Mouse (Mus musculus) stomach, embryonic 16.5 days (tissue): ENCODE results near the gene Gm17409. TPM values are rescaled to one million over a fixed set of nuclear protein-coding genes. Genes with fewer than 3 reads are reported as not detected.

Source experiments
- ATAC-seq: fragments of 200-750 bp; cut with Nextera tagmentation; 2 replicates; pipeline ENCODE4 v1.8.0; 2017; ENCODE audit warnings: moderate number of reproducible peaks, moderate TSS enrichment; ENCODE audit not compliant: insufficient read depth, low FRiP score
- H3K27ac ChIP-seq: fragments of 300-500 bp; sonication (generic); 2 replicates; pipeline ENCODE4 v1.5.1; 2014; ENCODE audit warnings: low read length
- H3K27me3 ChIP-seq: fragments of 300-500 bp; sonication (generic); 2 replicates; pipeline ENCODE4 v1.6.1; 2014; ENCODE audit warnings: low read length, control low read depth, mixed read lengths; ENCODE audit not compliant: control insufficient read depth, insufficient read depth
- H3K36me3 ChIP-seq: fragments of 300-500 bp; sonication (generic); 2 replicates; pipeline ENCODE4 v1.6.1; 2014; ENCODE audit warnings: low read length; ENCODE audit not compliant: control insufficient read depth, insufficient read depth
- H3K4me1 ChIP-seq: fragments of 300-500 bp; sonication (generic); 2 replicates; pipeline ENCODE4 v1.6.1; 2014; ENCODE audit warnings: low read length, control low read depth, mixed read lengths; ENCODE audit not compliant: control insufficient read depth, insufficient read depth
- H3K4me2 ChIP-seq: fragments of 300-500 bp; sonication (generic); 2 replicates; pipeline ENCODE4 v1.6.1; 2014; ENCODE audit warnings: low read depth, low read length, mixed read lengths
- H3K4me3 ChIP-seq: fragments of 300-500 bp; sonication (generic); replicated peaks from 2 replicates; pipeline ENCODE4 v1.5.1; 2014; ENCODE audit warnings: mild to moderate bottlenecking, low read length
- H3K9ac ChIP-seq: fragments of 300-500 bp; sonication (generic); 2 replicates; pipeline ENCODE4 v1.6.1; 2014; ENCODE audit warnings: low read length
- H3K9me3 ChIP-seq: fragments of 300-500 bp; sonication (generic); replicated peaks from 2 replicates; pipeline ENCODE4 v1.6.1; 2016; ENCODE audit warnings: low read length, control low read depth; ENCODE audit not compliant: control insufficient read depth
- WGBS: fragments of 180-500 bp; shearing (Covaris S2); extraction: QIAGEN DNeasy Blood & Tissue Kit; methylation state at CpG from one replicate; pipeline ENCODE4 v1.1.7; 2014; 5-methylcytosine and 5-hydroxymethylcytosine counted together
- polyA plus RNA-seq: library from polyadenylated mRNA; unstranded; fragments of >200 nt; fragmentation: Nextera tagmentation; extraction: Ambion mirVana; gene quantifications from 2 replicates; pipeline ENCODE4 v1.2.1, GENCODE M21; 2015

Gene Gm17409
- polyA plus RNA-seq, 1 experiment from 2014 or later: not detected

DNA sequence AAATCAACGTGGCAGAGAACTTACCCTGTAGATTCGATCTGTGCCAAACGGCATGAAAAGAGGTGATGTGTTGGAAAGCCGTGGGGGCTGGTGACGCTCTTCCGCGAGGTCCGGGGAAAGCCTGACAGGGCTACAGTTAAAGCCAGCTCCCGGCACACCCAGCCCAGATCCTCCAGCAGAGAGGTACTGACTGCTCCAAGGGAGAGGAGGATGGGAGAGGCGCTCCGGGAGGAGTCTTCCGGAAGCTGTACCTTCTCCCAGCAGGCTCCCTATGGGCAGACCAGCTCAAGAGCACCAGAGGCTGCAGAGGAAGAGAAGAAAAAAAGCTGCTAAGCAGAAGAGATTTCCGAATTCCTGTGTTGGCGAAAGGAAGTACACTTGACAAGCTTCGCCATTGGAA lies 46.1 kb downstream of the Gm17409 start:
- Histone ChIP-seq H3K27me3 (no peaks in the 10 kb centered on the region), H3K4me2 (no peak overlapping the region), H3K4me3 (no peak overlapping the region), H3K27ac (no peak overlapping the region), H3K4me1 (peaks cover 12% of the 10 kb centered on the region), H3K9ac (no peak overlapping the region), H3K9me3 (no peaks in the 10 kb centered on the region), H3K36me3 (no peaks in the 10 kb centered on the region)
- ATAC-seq: no peak
- 44% methylated on average over 15 of the region's 15 CpGs for WGBS

DNA sequence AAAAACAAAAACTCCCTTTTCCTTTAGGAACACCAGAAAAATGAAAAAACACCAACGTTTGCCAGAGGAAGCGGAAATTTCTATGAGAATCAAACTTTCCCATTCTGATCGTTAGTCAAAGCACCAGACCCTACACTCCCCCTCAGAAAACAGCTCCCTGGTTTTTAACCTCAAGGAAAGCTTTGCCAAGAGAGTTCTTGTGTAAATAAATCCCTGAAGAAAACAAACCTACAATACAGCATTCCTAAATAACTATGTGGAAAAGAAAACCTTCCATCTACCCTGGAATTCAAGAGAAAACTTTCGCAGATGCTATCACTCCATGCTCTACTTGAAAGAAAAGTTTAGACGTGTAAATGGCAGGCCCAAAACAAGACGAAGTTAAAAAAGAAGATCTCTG lies 47.0 kb downstream of the Gm17409 start:
- WGBS: 57% methylated on average over 6 of the region's 6 CpGs
- Histone ChIP-seq H3K27ac (no peak overlapping the region), H3K4me1 (peaks cover 12% of the 10 kb centered on the region), H3K9ac (no peak overlapping the region), H3K36me3 (no peaks in the 10 kb centered on the region), H3K27me3 (no peaks in the 10 kb centered on the region), H3K9me3 (no peaks in the 10 kb centered on the region), H3K4me3 (no peak overlapping the region), H3K4me2 (no peak overlapping the region)
- ATAC-seq: no peak

DNA sequence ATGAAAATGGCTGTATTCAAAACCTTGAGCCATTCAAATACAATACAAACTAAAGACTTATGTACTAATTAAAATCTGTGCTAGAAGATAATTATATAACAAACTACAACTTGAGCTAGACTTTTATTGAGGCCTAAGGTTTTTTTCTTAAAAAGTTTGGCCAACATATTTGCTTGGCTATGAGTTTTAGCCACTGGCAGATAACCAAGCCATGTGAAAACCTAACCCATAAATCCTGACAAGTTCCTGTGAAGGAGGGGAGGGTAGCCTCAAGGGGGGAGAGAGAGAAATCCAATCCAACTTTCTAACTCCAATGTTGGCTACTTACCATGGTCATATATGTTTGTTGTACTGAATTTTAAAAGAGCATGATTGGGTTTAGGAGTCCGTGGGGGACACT lies 48.6 kb downstream of the Gm17409 start:
- no peak for ATAC-seq
- 71% methylated on average over 1 of the region's 1 CpGs for WGBS
- Histone ChIP-seq H3K9me3 (no peaks in the 10 kb centered on the region), H3K4me1 (peaks cover 11% of the 10 kb centered on the region), H3K4me3 (no peak overlapping the region), H3K27me3 (no peaks in the 10 kb centered on the region), H3K9ac (no peak overlapping the region), H3K36me3 (no peaks in the 10 kb centered on the region), H3K27ac (no peak overlapping the region), H3K4me2 (no peak overlapping the region)

Other genes starting within 250 kb of the Gm17409 start
- gene Acvr1c, start 112.2 kb upstream of the Gm17409 start, polyA plus RNA-seq: 1.1 and 1.6 TPM in 2 replicates
- 5.9 and 6.8 TPM in 2 replicates for gene Acvr1, start 97.0 kb downstream of the Gm17409 start, polyA plus RNA-seq
- 5.5 and 6.8 TPM in 2 replicates for gene Upp2, start 97.2 kb downstream of the Gm17409 start, polyA plus RNA-seq